Mouse (Mus musculus): ENCODE data around the gene Fgd6.

GRCm38 (mm10) chr10:94011024-94011423 is 24.8 kb upstream of the Fgd6 start:
- TF ChIP-seq ZNF384 (IDR thresholded peaks at IDR 0.05; ENCODE audit: low read depth, low read length) = no peak
- TF ChIP-seq CTCF (IDR thresholded peaks at IDR 0.05 in 2 of 3, conservative IDR thresholded peaks at IDR 0.05 in 1 of 3; ENCODE audit: control insufficient read depth in 1 of 3, insufficient read depth in 1 of 3, low read depth in 2 of 3, low read length in 3 of 3, poor library complexity in 1 of 3, severe bottlenecking in 1 of 3) = no peak
- TF ChIP-seq EP300 (IDR thresholded peaks at IDR 0.05; ENCODE audit: low read depth in 1 of 2, low read length in 2 of 2) = no peak
- TF ChIP-seq MAX (IDR thresholded peaks at IDR 0.05; ENCODE audit: low read length) = no peak
- no peak for TF ChIP-seq ELF1 (IDR thresholded peaks at IDR 0.05; ENCODE audit: low read depth, low read length)

Data from MEL (cell line).